Mouse (Mus musculus): Measurements from ENCODE around the gene Gfpt1. TPM values are rescaled to one million over a fixed set of nuclear protein-coding genes. Genes with fewer than 3 reads are reported as not detected.

Gene Gfpt1
- polyA plus RNA-seq, 1 experiment, result 32.4 TPM

GRCm38 (mm10) chr6:87129861-87130260 is 87.2 kb downstream of the Gfpt1 start:
- H3K27ac ChIP-seq (replicated peaks; ENCODE audit: low read depth, low read length), result no peak overlapping the region
- H3K4me3 ChIP-seq (ENCODE audit: insufficient read depth, low read depth, low read length), result no peak overlapping the region
- H3K4me1 ChIP-seq (ENCODE audit: control insufficient read depth, insufficient read depth, insufficient read length, low read length), result no peaks in the 10 kb centered on the region; the same call in 1 of the 2 replicates

DNA sequence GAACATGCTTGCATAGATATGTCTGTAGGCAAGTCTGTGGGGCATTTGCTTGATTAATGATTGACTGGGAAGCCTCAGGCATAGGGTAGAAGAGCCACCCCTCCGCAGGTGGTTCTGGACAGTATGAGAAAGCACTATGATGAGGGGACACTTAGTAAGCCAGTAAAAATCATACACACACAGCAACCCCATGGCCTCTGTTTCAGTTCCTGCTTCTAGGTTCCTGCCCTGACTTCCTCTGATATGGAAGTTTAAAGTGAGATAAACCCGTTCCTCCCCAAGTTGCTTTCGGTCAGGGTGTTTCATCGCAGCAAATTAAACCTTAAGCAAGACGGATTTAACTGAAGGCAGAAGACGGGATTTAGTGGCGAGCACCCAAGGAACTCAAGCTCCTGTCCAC is 88.0 kb downstream of the Gfpt1 start:
- Histone ChIP-seq H3K27ac (replicated peaks; ENCODE audit: low read depth, low read length) (no peak overlapping the region), H3K4me1 (ENCODE audit: control insufficient read depth, insufficient read depth, insufficient read length, low read length) (no peaks in the 10 kb centered on the region; the same call in 1 of the 2 replicates), H3K4me3 (ENCODE audit: insufficient read depth, low read depth, low read length) (no peak overlapping the region)

DNA sequence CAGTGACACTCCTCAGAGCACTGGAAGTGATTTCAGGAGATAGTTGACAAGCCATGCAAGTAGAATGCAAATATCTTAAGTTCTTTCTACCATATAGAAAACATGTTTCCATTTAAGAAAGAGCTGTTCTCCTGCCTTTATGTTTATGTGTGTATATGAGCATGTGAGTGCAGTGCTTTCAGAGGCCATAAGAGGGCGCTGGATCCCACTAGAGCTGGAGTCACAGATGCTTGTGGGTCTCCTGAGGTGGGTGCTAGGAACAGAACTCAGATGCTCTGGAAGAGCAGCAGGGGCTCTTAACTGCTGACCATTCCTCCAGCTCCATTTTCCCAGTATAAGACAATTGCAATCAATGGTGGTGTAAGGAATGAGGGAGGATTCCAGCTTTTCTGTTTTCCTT is 88.4 kb downstream of the Gfpt1 start:
- Histone ChIP-seq H3K4me1 (ENCODE audit: control insufficient read depth, insufficient read depth, insufficient read length, low read length) (no peaks in the 10 kb centered on the region; the same call in 1 of the 2 replicates), H3K4me3 (ENCODE audit: insufficient read depth, low read depth, low read length) (no peak overlapping the region), H3K27ac (replicated peaks; ENCODE audit: low read depth, low read length) (no peak overlapping the region)

GRCm38 (mm10) chr6:87133520-87133919 is 90.9 kb downstream of the Gfpt1 start:
- Histone ChIP-seq H3K4me3 (ENCODE audit: insufficient read depth, low read depth, low read length) (no peak overlapping the region), H3K27ac (replicated peaks; ENCODE audit: low read depth, low read length) (no peak overlapping the region)

DNA sequence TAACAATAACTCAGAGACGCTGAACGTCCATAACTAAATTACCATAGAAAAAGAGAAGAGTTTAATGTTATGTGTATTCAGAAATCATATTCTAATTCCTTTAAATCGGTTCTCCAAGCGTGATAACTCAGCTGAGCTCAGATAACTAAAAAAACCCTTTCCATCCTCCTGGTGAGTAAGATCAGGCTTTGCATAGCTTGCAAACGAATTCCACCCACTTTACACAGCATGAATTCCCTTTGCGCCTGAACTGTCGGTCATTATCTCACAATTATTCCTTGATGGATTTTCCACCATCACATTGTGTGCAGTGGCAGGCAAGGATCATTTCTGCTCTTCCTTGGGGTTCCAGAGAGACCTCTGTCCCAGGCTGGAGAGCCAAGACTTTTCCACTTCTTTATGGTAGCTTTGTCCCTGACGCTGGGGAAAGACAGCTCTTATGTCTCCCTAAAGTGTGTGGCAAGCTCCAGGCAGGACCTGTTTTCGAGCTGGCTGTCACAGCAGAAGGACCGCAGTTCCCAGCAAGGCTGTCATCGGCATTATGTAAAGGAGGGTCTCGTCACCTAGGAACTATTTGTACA is 91.4 kb downstream of the Gfpt1 start:
- H3K4me3 ChIP-seq (ENCODE audit: insufficient read depth, low read depth, low read length), result no peak overlapping the region
- no peaks in the 10 kb centered on the region for H3K4me1 ChIP-seq (ENCODE audit: control insufficient read depth, insufficient read depth, insufficient read length, low read length)
- no peak overlapping the region for H3K27ac ChIP-seq (replicated peaks; ENCODE audit: low read depth, low read length)

More at GRCm38 (mm10) chr6:87133520-87133919, 90.9 kb downstream of the Gfpt1 start:
- H3K4me1 ChIP-seq (ENCODE audit: control insufficient read depth, insufficient read depth, insufficient read length, low read length), result no peaks in the 10 kb centered on the region

DNA sequence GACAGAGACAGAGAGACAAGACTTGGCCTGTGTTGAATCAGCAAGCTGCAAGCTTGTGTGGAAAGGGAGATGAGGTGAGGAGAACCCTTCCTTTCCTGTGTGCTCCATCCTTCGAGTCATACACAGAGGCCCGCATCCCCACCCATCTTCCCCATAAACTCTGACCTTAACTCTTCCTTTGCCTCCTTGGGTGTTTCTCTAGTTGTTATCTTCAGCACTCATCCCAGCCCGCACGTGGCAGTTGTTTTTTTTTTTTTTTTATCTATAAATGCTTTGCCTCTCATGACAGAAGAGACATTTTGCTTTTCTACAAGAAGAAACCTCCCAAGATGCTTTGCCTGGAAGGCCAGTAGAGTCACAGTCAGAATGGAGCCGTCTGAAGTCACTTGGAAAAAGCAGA is 95.8 kb downstream of the Gfpt1 start:
- no peak overlapping the region for H3K27ac ChIP-seq (replicated peaks; ENCODE audit: low read depth, low read length)
- no peaks in the 10 kb centered on the region for H3K4me1 ChIP-seq (ENCODE audit: control insufficient read depth, insufficient read depth, insufficient read length, low read length)
- no peak overlapping the region for H3K4me3 ChIP-seq (ENCODE audit: insufficient read depth, low read depth, low read length)

DNA sequence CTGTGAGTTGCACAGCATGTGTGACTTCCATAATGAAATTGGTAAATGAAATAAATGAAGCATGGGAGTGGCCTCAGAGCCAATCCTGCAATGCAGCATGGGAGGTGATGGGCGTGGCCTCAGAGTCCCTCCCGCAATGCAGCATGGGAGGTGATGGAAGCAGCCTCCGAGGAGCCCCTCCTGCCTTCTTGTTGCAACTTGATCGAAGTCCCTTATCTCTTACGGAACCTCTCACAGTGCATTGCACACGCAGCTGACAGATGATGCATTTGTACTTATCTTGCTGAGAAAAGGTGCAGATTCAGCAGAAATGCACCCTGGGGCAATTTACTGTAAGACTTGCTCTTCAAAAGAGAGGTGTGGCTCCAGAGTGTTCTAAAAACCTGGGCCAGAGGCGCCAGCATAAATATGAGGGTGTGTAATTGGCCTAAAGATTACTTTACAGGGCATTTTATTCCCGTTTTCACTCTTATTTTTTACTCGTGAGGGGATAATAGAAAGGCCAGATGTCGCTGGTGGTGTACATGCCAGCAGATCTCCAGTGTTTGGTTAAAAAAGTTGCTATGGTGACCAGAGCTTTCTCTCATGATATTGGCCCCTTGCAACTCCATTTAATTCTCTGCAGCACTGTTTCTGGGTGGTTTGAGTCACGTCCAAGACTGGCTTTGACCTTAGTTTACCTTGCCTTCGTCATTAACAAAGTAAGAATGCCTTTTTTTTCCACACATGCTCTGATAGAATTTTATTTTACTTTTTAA is 97.3 kb downstream of the Gfpt1 start:
- Histone ChIP-seq H3K27ac (replicated peaks; ENCODE audit: low read depth, low read length) (no peak overlapping the region), H3K4me1 (ENCODE audit: control insufficient read depth, insufficient read depth, insufficient read length, low read length) (no peaks in the 10 kb centered on the region), H3K4me3 (ENCODE audit: insufficient read depth, low read depth, low read length) (no peak overlapping the region)

Other genes starting within 250 kb of the Gfpt1 start
- gene Anxa4, start 249.3 kb upstream of the Gfpt1 start, polyA plus RNA-seq (2012; ENCODE audit: insufficient read depth, insufficient read length, missing spikeins), result 42.5 and 51.3 TPM in 2 replicates
- 6.9 and 13.2 TPM in 2 replicates for gene Aak1, start 193.3 kb upstream of the Gfpt1 start, polyA plus RNA-seq (2012; ENCODE audit: insufficient read depth, insufficient read length, missing spikeins)
- 182 and 220 TPM in 2 replicates for gene Nfu1, start 33.6 kb upstream of the Gfpt1 start, polyA plus RNA-seq (2012; ENCODE audit: insufficient read depth, insufficient read length, missing spikeins)
- gene D6Ertd527e, start 61.9 kb downstream of the Gfpt1 start, polyA plus RNA-seq (2012; ENCODE audit: insufficient read depth, insufficient read length, missing spikeins), result not detected in 2 replicates